Mouse (Mus musculus): Measurements from ENCODE around the gene Prg4.

GRCm38 (mm10) chr1:150404555-150404954 is 61.4 kb downstream of the Prg4 start:
- TF ChIP-seq GATA1 (IDR thresholded peaks at IDR 0.05; ENCODE audit: borderline replicate concordance, low read length) (no peak), FLI1 (IDR thresholded peaks at IDR 0.05; ENCODE audit: low read length) (no peak)

All from megakaryocyte, embryonic 14.5 days (primary cell).